Mouse (Mus musculus) kidney, adult 2 months (tissue): ENCODE results near the gene Usp30. TPM values are rescaled to one million over a fixed set of nuclear protein-coding genes. Genes with fewer than 3 reads are reported as not detected.
A peak's percentile ranks its signal among the peaks of the same experiment; 100 is the strongest.

Source experiments
- DNase-seq: peaks from one replicate; pipeline ENCODE4 v3.0.0; 2021
- H3K27ac ChIP-seq: fragments of 200-500 bp; 2 replicates; pipeline ENCODE4 v1.5.1; 2012; ENCODE audit warnings: low read depth, low read length, control low read depth, inconsistent platforms; ENCODE audit not compliant: insufficient read depth
- H3K27me3 ChIP-seq: fragments of 200-500 bp; replicated peaks from 2 replicates; pipeline ENCODE4 v1.6.1; 2012; ENCODE audit warnings: mild to moderate bottlenecking, moderate library complexity, low read length, inconsistent platforms; ENCODE audit not compliant: control insufficient read depth, insufficient read depth
- H3K36me3 ChIP-seq: fragments of 200-500 bp; 2 replicates; pipeline ENCODE4 v1.6.1; 2012; ENCODE audit warnings: mild to moderate bottlenecking, moderate library complexity, low read length, inconsistent platforms; ENCODE audit not compliant: control insufficient read depth, insufficient read depth
- H3K4me1 ChIP-seq: fragments of 200-500 bp; 2 replicates; pipeline ENCODE4 v1.6.1; 2011; ENCODE audit warnings: low read length; ENCODE audit not compliant: control insufficient read depth, insufficient read depth
- H3K4me3 ChIP-seq: fragments of 200-500 bp; 2 replicates; pipeline ENCODE4 v1.5.1; 2011; ENCODE audit warnings: mild to moderate bottlenecking, low read depth, low read length, control low read depth; ENCODE audit not compliant: insufficient read depth
- CTCF ChIP-seq: fragments of 200-500 bp; conservative IDR thresholded peaks from 2 replicates; pipeline ENCODE4 v1.5.1; 2011; ENCODE audit warnings: low read depth, mild to moderate bottlenecking, control low read depth, low read length, moderate library complexity, mixed read lengths; ENCODE audit not compliant: insufficient read depth, insufficient read length
- POLR2A ChIP-seq: fragments of 200-500 bp; IDR thresholded peaks from one replicate; pipeline ENCODE4 v1.6.1; 2011; ENCODE audit warnings: low read depth, low read length, control low read depth
- WGBS: fragments of 180-500 bp; shearing (Covaris S2); methylation state at CpG from one replicate; pipeline ENCODE4 v1.1.7; 2018; 5-methylcytosine and 5-hydroxymethylcytosine counted together
- polyA plus RNA-seq: library from polyadenylated mRNA; depleted of rRNA; stranded (reverse); fragments of >200 nt; gene quantifications from 2 replicates; pipeline ENCODE4 v1.2.3, GENCODE M21; 2012

The Usp30 gene
- polyA plus RNA-seq, 1 experiment: 24.6 TPM

DNA sequence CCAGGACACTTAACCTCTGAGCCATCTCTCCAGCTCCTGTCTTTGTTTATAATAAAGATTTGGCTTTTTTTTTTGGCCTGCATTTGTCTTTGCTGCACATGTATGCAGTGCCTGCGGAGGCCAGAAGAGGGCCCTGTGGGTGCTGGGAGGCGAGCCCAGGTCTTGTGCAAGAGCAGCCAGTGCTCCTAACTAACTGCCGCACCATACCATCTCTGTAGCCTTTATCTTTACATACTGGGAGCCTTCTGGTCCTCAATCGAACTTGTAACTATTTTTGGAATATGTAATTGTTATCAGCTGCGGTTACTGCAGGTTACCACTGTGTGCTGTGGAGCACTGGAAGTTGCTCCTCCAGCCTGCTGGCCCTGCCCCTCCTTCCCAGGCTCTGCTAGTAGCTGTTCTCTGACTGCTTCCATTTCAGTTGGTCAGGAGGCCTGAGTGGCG is 68.9 kb downstream of the Usp30 start:
- no peaks in the 10 kb centered on the region for H3K27me3 ChIP-seq
- 63% methylated on average over 6 of the region's 6 CpGs for WGBS
- no peaks in the 10 kb centered on the region for H3K36me3 ChIP-seq
- TF ChIP-seq CTCF: peak; percentile 63
- no peak for TF ChIP-seq POLR2A
- peak; percentile 50 for DNase-seq
- no peak overlapping the region for H3K4me3 ChIP-seq
- no peak overlapping the region for H3K27ac ChIP-seq
- peaks cover 12% of the 10 kb centered on the region for H3K4me1 ChIP-seq

DNA sequence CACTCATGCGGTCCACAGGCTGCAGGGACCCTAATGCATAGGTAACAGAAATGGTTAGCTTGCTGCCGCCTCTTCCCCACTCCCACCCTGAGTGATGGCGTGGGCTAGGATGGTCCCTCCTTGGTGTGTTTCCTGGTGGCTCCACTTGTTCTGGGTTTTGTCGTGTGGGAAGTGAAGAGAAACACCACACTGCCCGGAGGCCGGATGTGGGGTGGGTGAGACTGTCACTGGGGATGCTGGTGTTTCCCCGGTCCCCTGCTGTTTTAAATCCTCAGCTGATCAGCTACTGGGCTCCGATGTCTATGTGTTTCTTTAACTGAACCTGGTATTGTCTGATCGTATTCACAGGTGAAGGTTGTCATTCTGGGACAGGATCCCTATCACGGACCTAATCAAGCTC is 70.3 kb downstream of the Usp30 start:
- Histone ChIP-seq H3K36me3 (no peaks in the 10 kb centered on the region), H3K4me3 (no peak overlapping the region), H3K27ac (no peak overlapping the region), H3K4me1 (peaks cover 14% of the 10 kb centered on the region), H3K27me3 (no peaks in the 10 kb centered on the region)
- TF ChIP-seq POLR2A: no peak
- TF ChIP-seq CTCF: no peak
- DNase-seq: no peak
- 90% methylated on average over 10 of the region's 10 CpGs for WGBS

DNA sequence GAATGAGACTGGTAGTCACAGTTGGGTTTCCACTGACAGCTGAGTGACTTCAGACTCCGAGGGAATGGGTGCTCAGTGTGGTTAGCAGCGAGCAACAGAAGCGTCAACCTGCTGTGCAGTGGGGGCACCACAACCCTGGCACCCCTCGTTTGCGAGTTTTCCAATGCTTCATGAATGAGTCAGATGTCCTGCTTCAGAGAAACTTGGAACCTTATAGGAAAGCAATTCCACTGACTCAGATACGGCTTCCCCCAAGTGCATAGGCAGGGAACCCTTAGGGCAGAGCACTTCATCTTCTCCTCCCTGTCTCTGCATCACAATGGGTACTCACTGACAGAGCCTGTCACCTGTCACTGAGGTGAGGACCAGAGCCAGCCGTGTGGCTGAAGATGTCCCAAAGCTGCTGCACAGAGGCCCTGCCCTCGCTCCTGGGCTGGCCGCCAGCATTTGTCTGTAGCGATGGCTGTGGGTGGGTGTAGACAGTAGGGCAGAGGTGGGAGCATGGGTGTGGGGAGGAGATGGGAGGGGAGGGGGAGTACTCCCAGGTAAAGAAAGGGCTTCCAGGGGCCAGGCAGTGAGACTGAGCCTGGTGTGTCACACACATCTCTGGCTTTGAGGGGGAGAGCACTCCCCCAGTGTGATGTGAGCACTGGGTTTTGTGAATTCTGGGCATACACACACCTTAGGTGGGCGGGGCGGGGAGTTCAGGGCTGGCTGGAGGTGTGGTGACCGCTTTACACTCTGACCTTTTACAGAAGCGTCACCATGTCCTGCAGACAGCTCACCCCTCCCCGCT is 72.4 kb downstream of the Usp30 start:
- no peak overlapping the region for H3K27ac ChIP-seq
- DNase-seq: no peak
- 69% methylated on average over 15 of the region's 15 CpGs for WGBS

GRCm38 (mm10) chr5:114138277-114139164 is 73.3 kb downstream of the Usp30 start:
- Histone ChIP-seq H3K4me1 (peaks cover 9% of the 10 kb centered on the region), H3K27ac (peak overlapping the region; percentile 70), H3K4me3 (no peak overlapping the region), H3K27me3 (no peaks in the 10 kb centered on the region), H3K36me3 (no peaks in the 10 kb centered on the region)
- DNase-seq: peak; percentile 53
- 33% methylated on average over 21 of the region's 21 CpGs for WGBS
- no peak for TF ChIP-seq CTCF
- no peak for TF ChIP-seq POLR2A

More for the DNA sequence above, 72.4 kb downstream of the Usp30 start:
- TF ChIP-seq POLR2A (no peak), CTCF (no peak)
- H3K4me1 ChIP-seq: peaks cover 9% of the 10 kb centered on the region
- H3K4me3 ChIP-seq: no peak overlapping the region
- no peaks in the 10 kb centered on the region for H3K36me3 ChIP-seq
- no peaks in the 10 kb centered on the region for H3K27me3 ChIP-seq

- peak; percentile 94 for DNase-seq
- TF ChIP-seq CTCF (no peak), POLR2A (no peak)
- 25% methylated on average over 9 of the region's 9 CpGs for WGBS
- H3K36me3 ChIP-seq: no peaks in the 10 kb centered on the region
- H3K27ac ChIP-seq: peak overlapping the region; percentile 85
- H3K4me3 ChIP-seq: no peak overlapping the region
- peaks cover 9% of the 10 kb centered on the region for H3K4me1 ChIP-seq
- H3K27me3 ChIP-seq: no peaks in the 10 kb centered on the region
Measured at GRCm38 (mm10) chr5:114139175-114139574, 73.9 kb downstream of the Usp30 start.

- H3K4me1 ChIP-seq: peaks cover 5% of the 10 kb centered on the region; the same call in 1 of the 2 replicates
- H3K4me3 ChIP-seq: peak within 1 kb of the TSS; percentile 42
- DNase-seq: peak; percentile 72
- TF ChIP-seq CTCF: no peak
- TF ChIP-seq POLR2A: no peak
- peak within 1 kb of the TSS; percentile 80 for H3K27ac ChIP-seq
- no peaks in the 10 kb centered on the region for H3K27me3 ChIP-seq
- no peaks in the 10 kb centered on the region for H3K36me3 ChIP-seq
- WGBS: 28% methylated on average over 19 of the region's 19 CpGs
Measured at GRCm38 (mm10) chr5:114146028-114146888, 81.0 kb downstream of the Usp30 start, which contains the start of gene Acacb. Gene Acacb (plus strand): TSS chr5:114146535.
